27 mouse cellular contexts compared by ENCODE assay signal in genomic region chr13:30656909-30657308, GRCm38 (mm10). TPM values are rescaled to one million over a fixed set of nuclear protein-coding genes. Genes with fewer than 3 reads are reported as not detected.
DNase-seq lines count a peak whose midpoint lies in the region; ATAC-seq and TF ChIP-seq lines count a peak whose summit lies in the region.
"Had no signal": no experiment of that assay in that cellular context is flagged by ENCODE, and none has a peak within 500 bp of the region (broad histone marks: within the 10 kb centered on the region; RNA-seq: fewer than 3 reads in every experiment).

No protein-coding gene starts in this region.

- H3K4me3 ChIP-seq in C2C12 (ENCODE audit: insufficient read depth, poor library complexity, severe bottlenecking) (no peak overlapping the region), myocyte (no peak overlapping the region)
- H3K4me3 ChIP-seq in forebrain, embryonic 16.5 days (replicated peaks; ENCODE audit: low read length) = no peak overlapping the region
- H3K4me3 ChIP-seq: embryonic facial prominence, embryonic 13.5 days; embryonic facial prominence, embryonic 15.5 days; erythroblast, embryonic 14.5 days; forebrain, embryonic 10.5 days; forebrain, embryonic 12.5 days had no signal

- H3K79me3 ChIP-seq in C2C12 (ENCODE audit: low read depth) = no peaks in the 10 kb centered on the region

- no peak overlapping the region for H3K9ac ChIP-seq in forebrain, embryonic 16.5 days (replicated peaks; ENCODE audit: low read depth, low read length)
- H3K9ac ChIP-seq: embryonic facial prominence, embryonic 13.5 days; embryonic facial prominence, embryonic 15.5 days; forebrain, embryonic 12.5 days; forebrain, postnatal 0 days had no signal

- H3K79me2 ChIP-seq in C2C12 (ENCODE audit: control insufficient read depth, insufficient read depth) (no peaks in the 10 kb centered on the region), myocyte (ENCODE audit: control insufficient read depth, insufficient read depth) (no peaks in the 10 kb centered on the region)

- TF ChIP-seq CTCF in C2C12 (IDR thresholded peaks at IDR 0.05; ENCODE audit: control insufficient read depth, insufficient read depth, insufficient read length) = no peak

- intact Hi-C loops in gastrocnemius, postnatal 14 days (cut with DNase I; ENCODE audit: low total_unique reads) = no loop called here

- no peak overlapping the region for H3K27ac ChIP-seq in forebrain, embryonic 16.5 days (ENCODE audit: low read length)
- H3K27ac ChIP-seq: embryonic facial prominence, embryonic 13.5 days; embryonic facial prominence, embryonic 15.5 days; forebrain, embryonic 10.5 days; forebrain, embryonic 12.5 days had no signal

- no peaks in the 10 kb centered on the region for H3K36me3 ChIP-seq in C2C12 (ENCODE audit: control insufficient read depth, insufficient read depth)
- no peaks in the 10 kb centered on the region for H3K36me3 ChIP-seq in myocyte (ENCODE audit: control insufficient read depth, insufficient read depth)
- no peaks in the 10 kb centered on the region for H3K36me3 ChIP-seq in forebrain, embryonic 16.5 days (ENCODE audit: control insufficient read depth, insufficient read depth)
- H3K36me3 ChIP-seq: embryonic facial prominence, embryonic 13.5 days; embryonic facial prominence, embryonic 15.5 days; forebrain, embryonic 10.5 days; forebrain, embryonic 12.5 days; G1E had no signal

- H3K27me3 ChIP-seq in C2C12 (ENCODE audit: control insufficient read depth, insufficient read depth, insufficient read length) (no peaks in the 10 kb centered on the region), myocyte (ENCODE audit: control insufficient read depth, insufficient read depth, insufficient read length) (no peaks in the 10 kb centered on the region)
- H3K27me3 ChIP-seq in forebrain, embryonic 16.5 days (replicated peaks; ENCODE audit: control insufficient read depth, insufficient read depth, low read length) = no peaks in the 10 kb centered on the region
- H3K27me3 ChIP-seq: embryonic facial prominence, embryonic 13.5 days; embryonic facial prominence, embryonic 15.5 days had no signal

- ATAC-seq in forebrain, embryonic 16.5 days = no peak
- ATAC-seq: forebrain, embryonic 14.5 days; forebrain, postnatal 0 days had no signal

- no peak for TF ChIP-seq POLR2A in myocyte (IDR thresholded peaks at IDR 0.05; ENCODE audit: insufficient read length, low read depth)

- H3K4me2 ChIP-seq in myocyte (ENCODE audit: low read depth) = peak overlapping the region; percentile 89
- no peak overlapping the region for H3K4me2 ChIP-seq in forebrain, embryonic 16.5 days (ENCODE audit: low read length)
- H3K4me2 ChIP-seq: embryonic facial prominence, embryonic 13.5 days; embryonic facial prominence, embryonic 15.5 days; forebrain, embryonic 12.5 days had no signal

- 0 out of 2 replicates have a peak, but pooled peaks cover 5% of the 10 kb centered on the region for H3K4me1 ChIP-seq in forebrain, embryonic 16.5 days (replicated peaks; ENCODE audit: control insufficient read depth, insufficient read depth, low read length)
- H3K4me1 ChIP-seq: forebrain, embryonic 12.5 days had no signal

- H3ac ChIP-seq in C2C12 (ENCODE audit: control insufficient read depth, insufficient read length, low read depth) (no peak overlapping the region), myocyte (ENCODE audit: control insufficient read depth, insufficient read length) (no peak overlapping the region)

- WGBS in forebrain, embryonic 16.5 days = 66% methylated on average over 5 of the region's 5 CpGs

- peak; percentile 27 for DNase-seq in gastrocnemius, adult 18-20 months (ENCODE audit: low spot score)
- DNase-seq in gastrocnemius, postnatal 10 days = no peak
- peak; percentile 13 for DNase-seq in gastrocnemius, postnatal 25 days
- DNase-seq in gastrocnemius, postnatal 14 days = no peak
- DNase-seq in layer of hippocampus, adult 9-10 months (ENCODE audit: low spot score) = no peak
- DNase-seq: adrenal gland, adult 2 months; adrenal gland, postnatal 10 days; adrenal gland, postnatal 25 days; B cell, adult 2 months; cerebellum, adult 11 months; cerebellum, adult 18-20 months; cerebellum, adult 8-10 months; cerebellum, adult 9-11 months; cerebellum, postnatal 14 days; cerebellum, postnatal 36 days; embryo, embryonic 11 days; forebrain, postnatal 0 days had no signal

- H3K9me3 ChIP-seq in forebrain, embryonic 16.5 days (ENCODE audit: control insufficient read depth, low read length) = no peaks in the 10 kb centered on the region
- H3K9me3 ChIP-seq: embryonic facial prominence, embryonic 13.5 days; embryonic facial prominence, embryonic 15.5 days; forebrain, embryonic 10.5 days; forebrain, embryonic 12.5 days; G1E had no signal

TF ChIP-seq in C2C12, 6 proteins besides CTCF, POLR2A, EP300 and RAD21:
- TF ChIP-seq MYOD1 (IDR thresholded peaks at IDR 0.05; ENCODE audit: control insufficient read depth, insufficient read length, low read depth) (peak; percentile 99), FOSL1 (IDR thresholded peaks at IDR 0.05; ENCODE audit: insufficient read depth, low read length, poor library complexity, severe bottlenecking) (no peak)
TF ChIP-seq in C2C12: peak in this region for 1.

TF ChIP-seq in myocyte, 11 proteins besides CTCF, POLR2A, EP300 and RAD21:
- peak; percentile 66 for TF ChIP-seq TCF12 (IDR thresholded peaks at IDR 0.05; ENCODE audit: insufficient read depth, poor library complexity, severe bottlenecking)
- peak in 2 of 3 experiments; percentile 55 to 65 for TF ChIP-seq MYOG (IDR thresholded peaks at IDR 0.05; ENCODE audit: control insufficient read depth in 1 of 3, insufficient read depth in 1 of 3, insufficient read length in 2 of 3, low read depth in 2 of 3)
- TF ChIP-seq MYOD1 (IDR thresholded peaks at IDR 0.05; ENCODE audit: control insufficient read depth in 1 of 3, insufficient read length in 2 of 3, low read depth in 2 of 3) = peak; percentile 98 to 99 (median 99)
- TF ChIP-seq MAX (IDR thresholded peaks at IDR 0.05; ENCODE audit: low read depth) = no peak

RNA-seq across cellular contexts. Expression of gene Dusp22, which starts 2.9 kb away (rescaled TPM):
- total RNA-seq in gastrocnemius, adult 18-20 months (2021) = 10 to 100 TPM; 46.9 to 47.9 TPM
- 10 to 100 TPM; 40.5 to 45.5 TPM for total RNA-seq in gastrocnemius, postnatal 10 days (2021)
- 10 to 100 TPM; 44.9 to 50.5 TPM for total RNA-seq in gastrocnemius, postnatal 25 days (2021)
- total RNA-seq in gastrocnemius, postnatal 14 days (2021) = 10 to 100 TPM; 34.9 to 37.6 TPM
- 4.5 TPM for polyA plus RNA-seq in C2C12 (2012; fragmentation: generic; extraction: Trizol)
- polyA plus RNA-seq in myocyte (2012; fragmentation: generic; extraction: Trizol) = 10.4 TPM
- 14.0 and 15.9 TPM in 2 replicates for polyA plus RNA-seq in forebrain, embryonic 16.5 days (2015; fragmentation: Nextera tagmentation; extraction: Ambion mirVana)
- polyA plus RNA-seq: G1E had no signal

Comparison
In these comparisons a context has a peak if more than half of its experiments do, and no peak if none do; other contexts are left out.
1. DNase-seq: peak in gastrocnemius, adult 18-20 months (single experiment) and gastrocnemius, postnatal 25 days (single experiment); none in gastrocnemius, postnatal 10 days (single experiment), gastrocnemius, postnatal 14 days (single experiment) and layer of hippocampus, adult 9-10 months (single experiment).